Mouse (Mus musculus): ENCODE measurements around the gene Zan. TPM values are rescaled to one million over a fixed set of nuclear protein-coding genes. Genes with fewer than 3 reads are reported as not detected.

The Zan gene
- polyA plus RNA-seq (2016; fragmentation: Nextera tagmentation; extraction: Ambion mirVana) = 0.09 and 0.15 TPM in 2 replicates

DNA sequence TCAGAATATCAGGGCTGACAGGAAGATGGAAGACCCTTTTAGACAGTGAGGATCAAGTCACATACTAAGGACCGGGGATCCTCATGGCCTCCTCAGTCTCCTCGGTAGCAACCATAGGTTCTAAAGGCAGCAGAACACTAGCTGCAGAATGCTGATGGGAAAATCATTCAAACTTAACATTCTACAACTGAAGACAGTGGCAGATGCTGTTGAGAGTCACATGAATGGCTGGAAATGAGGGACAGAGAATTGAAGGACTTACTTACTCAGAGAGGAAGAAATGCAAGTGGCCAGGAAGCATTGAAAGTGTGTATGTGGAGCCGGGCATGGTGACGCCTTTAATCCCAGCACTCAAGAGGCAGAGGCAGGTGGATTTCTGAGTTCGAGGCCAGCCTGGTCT, at the start of gene Zan:
Gene Zan, minus strand, starts transcription at position 101 of the 400 bp plus-strand sequence.
- peaks cover 3% of the 10 kb centered on the region; the same call in 1 of the 2 replicates for H3K4me1 ChIP-seq
- H3K4me3 ChIP-seq = no peak within 1 kb of the TSS
- H3K27ac ChIP-seq = no peak within 1 kb of the TSS
- no peak within 1 kb of the TSS for H3K9ac ChIP-seq
- ATAC-seq (ENCODE audit: low FRiP score) = no peak
- H3K9me3 ChIP-seq (replicated peaks) = no peaks in the 10 kb centered on the region
- H3K4me2 ChIP-seq (replicated peaks) = no peak within 1 kb of the TSS
- 82% methylated on average over 5 of the region's 5 CpGs for WGBS
- no peaks in the 10 kb centered on the region for H3K27me3 ChIP-seq
- H3K36me3 ChIP-seq = no peaks in the 10 kb centered on the region

- Histone ChIP-seq H3K9me3 (replicated peaks) (no peaks in the 10 kb centered on the region), H3K36me3 (peaks cover 82% of the 10 kb centered on the region), H3K4me2 (replicated peaks) (no peak overlapping the region), H3K9ac (peak overlapping the region; percentile 20; the same call in 1 of the 2 replicates), H3K27me3 (no peaks in the 10 kb centered on the region), H3K4me1 (peaks cover 52% of the 10 kb centered on the region), H3K4me3 (no peak overlapping the region), H3K27ac (peak overlapping the region; percentile 66)
- 45% methylated on average over 16 of the region's 16 CpGs for WGBS
- ATAC-seq (ENCODE audit: low FRiP score) = no peak
Measured at GRCm38 (mm10) chr5:137526192-137526936, 49.5 kb upstream of the Zan start.

- WGBS = 82% methylated on average over 16 of the region's 16 CpGs
- Histone ChIP-seq H3K27ac (peak overlapping the region; percentile 42), H3K9ac (no peak overlapping the region)
Measured at GRCm38 (mm10) chr5:137525511-137525910, 48.6 kb upstream of the Zan start.

GRCm38 (mm10) chr5:137524671-137525070, 47.8 kb upstream of the Zan start:
- WGBS = 92% methylated on average over 13 of the region's 13 CpGs
- H3K4me3 ChIP-seq = no peak overlapping the region
- H3K27ac ChIP-seq = peak overlapping the region; percentile 40
- H3K27me3 ChIP-seq = no peaks in the 10 kb centered on the region
- H3K9ac ChIP-seq = no peak overlapping the region
- H3K4me1 ChIP-seq = peaks cover 41% of the 10 kb centered on the region
- H3K36me3 ChIP-seq = peaks cover 93% of the 10 kb centered on the region
- no peaks in the 10 kb centered on the region for H3K9me3 ChIP-seq (replicated peaks)
- H3K4me2 ChIP-seq (replicated peaks) = no peak overlapping the region
- no peak for ATAC-seq (ENCODE audit: low FRiP score)

More at GRCm38 (mm10) chr5:137525511-137525910, 48.6 kb upstream of the Zan start:
- H3K4me3 ChIP-seq = no peak overlapping the region
- H3K4me1 ChIP-seq = peaks cover 49% of the 10 kb centered on the region
- no peak overlapping the region for H3K4me2 ChIP-seq (replicated peaks)
- H3K36me3 ChIP-seq = peaks cover 90% of the 10 kb centered on the region
- H3K9me3 ChIP-seq (replicated peaks) = no peaks in the 10 kb centered on the region
- ATAC-seq (ENCODE audit: low FRiP score) = no peak
- H3K27me3 ChIP-seq = no peaks in the 10 kb centered on the region

- peaks cover 93% of the 10 kb centered on the region for H3K36me3 ChIP-seq
- no peak overlapping the region for H3K4me3 ChIP-seq
- ATAC-seq (ENCODE audit: low FRiP score) = no peak
- H3K9me3 ChIP-seq (replicated peaks) = no peaks in the 10 kb centered on the region
- H3K27me3 ChIP-seq = no peaks in the 10 kb centered on the region
- peak overlapping the region; percentile 40; the same call in 1 of the 2 replicates for H3K27ac ChIP-seq
- peaks cover 36% of the 10 kb centered on the region for H3K4me1 ChIP-seq
- no peak overlapping the region for H3K9ac ChIP-seq
- H3K4me2 ChIP-seq (replicated peaks) = no peak overlapping the region
- 82% methylated on average over 8 of the region's 8 CpGs for WGBS
Measured at GRCm38 (mm10) chr5:137524251-137524515, 47.3 kb upstream of the Zan start.

GRCm38 (mm10) chr5:137523396-137524250, 46.8 kb upstream of the Zan start:
- Histone ChIP-seq H3K27me3 (no peaks in the 10 kb centered on the region), H3K27ac (peak overlapping the region; percentile 40; the same call in 1 of the 2 replicates), H3K9me3 (replicated peaks) (no peaks in the 10 kb centered on the region), H3K4me2 (replicated peaks) (no peak overlapping the region), H3K4me3 (no peak overlapping the region), H3K9ac (no peak overlapping the region), H3K36me3 (peaks cover 93% of the 10 kb centered on the region), H3K4me1 (peaks cover 30% of the 10 kb centered on the region)
- no peak for ATAC-seq (ENCODE audit: low FRiP score)
- WGBS = 86% methylated on average over 25 of the region's 25 CpGs

DNA sequence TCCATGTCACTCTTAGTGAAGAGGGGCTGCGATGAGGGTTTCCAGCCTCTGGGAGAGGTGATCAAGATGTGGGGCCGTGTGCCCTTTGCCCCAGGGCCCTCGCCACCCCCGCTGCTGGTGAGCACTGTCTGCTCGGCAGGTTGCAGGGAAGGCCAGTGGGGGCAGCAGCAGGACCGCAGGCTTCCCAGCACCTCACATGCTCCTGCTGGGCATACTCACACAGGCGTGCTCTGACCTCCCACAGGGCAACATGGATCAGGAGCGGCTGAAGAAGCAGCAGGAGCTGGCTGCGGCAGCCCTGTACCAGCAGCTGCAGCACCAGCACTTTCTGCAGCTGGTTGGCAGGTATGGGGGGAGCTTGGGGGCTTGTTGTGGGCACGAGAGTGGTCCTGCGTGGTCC, 45.8 kb upstream of the Zan start:
- H3K4me2 ChIP-seq (replicated peaks) = no peak overlapping the region
- peaks cover 87% of the 10 kb centered on the region for H3K36me3 ChIP-seq
- ATAC-seq (ENCODE audit: low FRiP score) = no peak
- no peak overlapping the region for H3K4me3 ChIP-seq
- WGBS = 61% methylated on average over 11 of the region's 11 CpGs
- H3K4me1 ChIP-seq = peaks cover 24% of the 10 kb centered on the region
- H3K9me3 ChIP-seq (replicated peaks) = no peaks in the 10 kb centered on the region
- H3K9ac ChIP-seq = no peak overlapping the region
- H3K27ac ChIP-seq = no peak overlapping the region
- H3K27me3 ChIP-seq = no peaks in the 10 kb centered on the region

DNA sequence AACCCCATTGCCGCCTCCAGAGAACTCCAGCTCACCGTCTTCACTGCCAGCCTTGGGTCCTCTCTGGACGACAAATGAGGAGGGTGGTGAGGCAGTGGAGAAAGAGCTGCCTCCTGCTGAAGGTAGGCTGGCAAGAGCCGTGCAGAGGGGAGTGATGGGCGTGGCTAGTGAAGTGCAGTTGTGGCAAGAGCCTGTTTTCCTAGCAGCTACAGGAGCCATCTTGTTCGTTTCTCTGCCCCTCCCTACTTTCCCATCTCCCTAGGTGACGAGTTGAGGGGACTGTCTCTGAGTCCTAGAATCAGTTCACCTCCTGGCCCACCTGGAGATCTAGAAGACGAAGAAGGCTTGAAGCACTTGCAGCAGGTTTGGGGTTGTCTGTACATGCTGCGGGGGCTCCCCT, 45.0 kb upstream of the Zan start:
- Histone ChIP-seq H3K4me1 (peaks cover 18% of the 10 kb centered on the region), H3K36me3 (peaks cover 85% of the 10 kb centered on the region), H3K4me3 (no peak overlapping the region), H3K9ac (no peak overlapping the region), H3K27ac (no peak overlapping the region), H3K9me3 (replicated peaks) (no peaks in the 10 kb centered on the region), H3K4me2 (replicated peaks) (no peak overlapping the region), H3K27me3 (no peaks in the 10 kb centered on the region)
- 82% methylated on average over 9 of the region's 9 CpGs for WGBS
- ATAC-seq (ENCODE audit: low FRiP score) = no peak

- WGBS = 93% methylated on average over 27 of the region's 27 CpGs
- Histone ChIP-seq H3K4me3 (no peak overlapping the region), H3K9ac (no peak overlapping the region), H3K27ac (no peak overlapping the region), H3K36me3 (peaks cover 70% of the 10 kb centered on the region), H3K27me3 (no peaks in the 10 kb centered on the region), H3K4me2 (replicated peaks) (no peak overlapping the region), H3K9me3 (replicated peaks) (no peaks in the 10 kb centered on the region), H3K4me1 (0 out of 2 replicates have a peak, but pooled peaks cover 12% of the 10 kb centered on the region)
- no peak for ATAC-seq (ENCODE audit: low FRiP score)
Measured at GRCm38 (mm10) chr5:137519691-137520550, 43.1 kb upstream of the Zan start.

DNA sequence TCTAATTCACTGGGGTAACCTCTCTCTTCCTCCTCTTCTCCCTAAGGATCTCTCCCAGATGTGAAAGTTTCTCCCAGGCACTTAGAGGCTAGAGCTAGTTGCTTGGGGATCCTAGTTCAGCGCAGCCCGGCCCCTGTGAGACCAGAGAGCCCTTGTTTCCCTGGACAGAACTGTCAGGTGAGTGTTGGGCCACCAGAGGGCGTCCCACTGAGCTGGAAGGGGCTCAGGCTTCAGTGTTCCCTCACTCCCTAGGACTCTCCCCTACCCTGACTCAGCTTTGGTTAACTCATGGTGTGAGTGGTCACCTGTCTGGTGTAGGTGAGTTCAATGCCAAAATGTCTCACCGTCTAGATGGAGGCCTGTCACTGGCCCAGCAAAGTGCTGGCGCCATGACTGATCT, 41.6 kb upstream of the Zan start, which contains the start of gene Gigyf1:
Gene Gigyf1, plus strand, starts transcription at position 113 of the 400 bp plus-strand sequence.
- Histone ChIP-seq H3K4me1 (peaks cover 22% of the 10 kb centered on the region), H3K27me3 (no peaks in the 10 kb centered on the region), H3K27ac (no peak within 1 kb of the TSS), H3K4me3 (no peak within 1 kb of the TSS), H3K9me3 (replicated peaks) (no peaks in the 10 kb centered on the region), H3K4me2 (replicated peaks) (no peak within 1 kb of the TSS), H3K9ac (no peak within 1 kb of the TSS), H3K36me3 (peaks cover 63% of the 10 kb centered on the region)
- no peak for ATAC-seq (ENCODE audit: low FRiP score)
- WGBS = 67% methylated on average over 5 of the region's 5 CpGs

DNA sequence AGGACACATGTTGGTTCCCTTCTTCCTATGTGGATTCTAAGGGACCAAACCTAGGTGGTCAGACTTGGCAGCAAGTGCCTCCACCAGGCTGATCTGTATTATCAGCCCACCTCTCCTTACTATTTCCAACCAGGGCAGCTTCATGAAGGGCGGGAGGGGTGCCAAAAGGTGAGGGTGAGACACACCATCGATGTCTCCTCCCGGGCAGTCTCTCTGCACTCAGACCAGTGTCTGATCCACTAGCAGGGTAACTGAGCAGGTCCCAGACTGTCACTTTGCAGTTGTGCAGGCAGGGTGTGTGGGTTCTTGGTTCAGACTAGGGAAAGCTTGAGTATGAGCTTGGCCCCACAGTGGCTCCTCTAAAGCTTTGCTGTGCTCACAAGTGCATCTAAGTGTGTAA, 37.9 kb upstream of the Zan start:
- H3K9me3 ChIP-seq (replicated peaks) = no peaks in the 10 kb centered on the region
- peaks cover 47% of the 10 kb centered on the region for H3K4me1 ChIP-seq
- H3K27me3 ChIP-seq = no peaks in the 10 kb centered on the region
- H3K36me3 ChIP-seq = peaks cover 26% of the 10 kb centered on the region
- no peak overlapping the region for H3K4me3 ChIP-seq
- no peak for ATAC-seq (ENCODE audit: low FRiP score)
- WGBS = 94% methylated on average over 3 of the region's 3 CpGs
- no peak overlapping the region for H3K27ac ChIP-seq
- H3K9ac ChIP-seq = no peak overlapping the region
- 0 out of 2 replicates have a peak overlapping the region, but pooled peaks have one; percentile 11 for H3K4me2 ChIP-seq (replicated peaks)
